In genomic region chr6:54273379-54273730, GRCm38 (mm10) we compare ENCODE assay signal across 16 mouse cellular contexts. TPM values are rescaled to one million over a fixed set of nuclear protein-coding genes. Genes with fewer than 3 reads are reported as not detected.
DNase-seq lines count a peak whose midpoint lies in the region; ATAC-seq and TF ChIP-seq lines count a peak whose summit lies in the region.
"Had no signal": no experiment of that assay in that cellular context is flagged by ENCODE, and none has a peak within 500 bp of the region (broad histone marks: within the 10 kb centered on the region; RNA-seq: fewer than 3 reads in every experiment).

No protein-coding gene starts in this region.

- ATAC-seq in stomach, embryonic 16.5 days (ENCODE audit: insufficient read depth, low FRiP score): no peak
- ATAC-seq in erythroblast, adult 5-6 weeks (replicated peaks; ENCODE audit: low FRiP score, poor library complexity, severe bottlenecking): no peak

- TF ChIP-seq CTCF in gastrocnemius, adult 2 months (IDR thresholded peaks at IDR 0.05): no peak
- no peak for TF ChIP-seq CTCF in layer of hippocampus, adult 2 months (conservative IDR thresholded peaks at IDR 0.05)

- no peaks in the 10 kb centered on the region for H3K27me3 ChIP-seq in stomach, embryonic 16.5 days (ENCODE audit: control insufficient read depth, insufficient read depth, low read length)
- H3K27me3 ChIP-seq: heart, embryonic 15.5 days; limb, embryonic 15.5 days had no signal

- H3K4me3 ChIP-seq in gastrocnemius, adult 2 months: no peak overlapping the region
- peak overlapping the region; percentile 32 for H3K4me3 ChIP-seq in layer of hippocampus, adult 2 months
- H3K4me3 ChIP-seq in stomach, embryonic 16.5 days (replicated peaks; ENCODE audit: low read length): 0 out of 2 replicates have a peak overlapping the region, but pooled peaks have one; percentile 12
- H3K4me3 ChIP-seq: erythroblast, embryonic 14.5 days; heart, embryonic 15.5 days; limb, embryonic 15.5 days had no signal

- H3K9me3 ChIP-seq in stomach, embryonic 16.5 days (replicated peaks; ENCODE audit: control insufficient read depth, low read length): no peaks in the 10 kb centered on the region
- H3K9me3 ChIP-seq: heart, embryonic 15.5 days; limb, embryonic 15.5 days had no signal

- H3K27ac ChIP-seq in gastrocnemius, adult 2 months: 0 out of 2 replicates have a peak overlapping the region, but pooled peaks have one; percentile 8
- H3K27ac ChIP-seq in layer of hippocampus, adult 2 months: peak overlapping the region; percentile 71
- H3K27ac ChIP-seq in stomach, embryonic 16.5 days (ENCODE audit: low read length): peak overlapping the region; percentile 11; the same call in 1 of the 2 replicates
- H3K27ac ChIP-seq: heart, embryonic 15.5 days; hindbrain, postnatal 0 days; limb, embryonic 15.5 days; macrophage had no signal

- no peaks in the 10 kb centered on the region for H3K36me3 ChIP-seq in stomach, embryonic 16.5 days (ENCODE audit: control insufficient read depth, insufficient read depth, low read length)
- H3K36me3 ChIP-seq: heart, embryonic 15.5 days; limb, embryonic 15.5 days had no signal

- WGBS in stomach, embryonic 16.5 days: 31% methylated on average over 6 of the region's 6 CpGs

- peaks cover 39% of the 10 kb centered on the region for H3K4me1 ChIP-seq in stomach, embryonic 16.5 days (ENCODE audit: control insufficient read depth, insufficient read depth, low read length)

- H3K9ac ChIP-seq in stomach, embryonic 16.5 days (ENCODE audit: low read length): peak overlapping the region; percentile 48; the same call in 1 of the 2 replicates
- H3K9ac ChIP-seq: heart, embryonic 15.5 days; limb, embryonic 15.5 days had no signal

- intact Hi-C loops in gastrocnemius, adult 2 months (cut with DNase I): no loop called here

- H3K4me2 ChIP-seq in stomach, embryonic 16.5 days (ENCODE audit: low read depth, low read length): 0 out of 2 replicates have a peak overlapping the region, but pooled peaks have one; percentile 20
- H3K4me2 ChIP-seq: heart, embryonic 15.5 days; limb, embryonic 15.5 days had no signal

- no peak for DNase-seq in gastrocnemius, adult 2 months
- DNase-seq in gastrocnemius, postnatal 10 days: no peak
- no peak for DNase-seq in layer of hippocampus, adult 2 months (ENCODE audit: low spot score in 2 of 2)
- no peak for DNase-seq in layer of hippocampus, postnatal 14 days (ENCODE audit: low spot score in 2 of 2)
- peak; percentile 26 for DNase-seq in right cerebral cortex, adult 18-20 months
- DNase-seq in right cerebral cortex, postnatal 4 days: no peak
- DNase-seq: cerebellum, adult 9-10 months; thymus, postnatal 4 days had no signal

RNA-seq across cellular contexts. Expression of gene Prr15, which starts 52.3 kb away (rescaled TPM):
- under 1 TPM; 0.71 to 0.78 TPM for total RNA-seq in gastrocnemius, adult 2 months (2021)
- 1 to 10 TPM; 1.3 to 1.9 TPM for total RNA-seq in gastrocnemius, postnatal 10 days (2021)
- 1 to 10 TPM in 1 of 2 experiments, under 1 TPM in 1; 0.76 to 1.2 TPM for total RNA-seq in layer of hippocampus, adult 2 months (2021)
- total RNA-seq in layer of hippocampus, postnatal 14 days (2021): under 1 TPM; 0.62 to 0.99 TPM
- polyA plus RNA-seq in stomach, embryonic 16.5 days (2015; fragmentation: Nextera tagmentation; extraction: Ambion mirVana): 8.7 and 8.8 TPM in 2 replicates
- total RNA-seq in erythroblast, adult 5-6 weeks (2015; ENCODE audit: low replicate concordance): not detected in 2 replicates
- total RNA-seq in erythroblast, adult 5-6 weeks (2017; ENCODE audit: low replicate concordance): not detected in 2 replicates
- total RNA-seq: MEL had no signal
- polyA plus RNA-seq: erythroblast, embryonic 14.5 days had no signal

Comparison
In these comparisons a context has a peak if more than half of its experiments do, and no peak if none do; other contexts are left out.
1. H3K27ac ChIP-seq: peak in every context shown above with its lines; median percentile 71 in layer of hippocampus, adult 2 months; 11 in stomach, embryonic 16.5 days; 8 in gastrocnemius, adult 2 months.